Mouse (Mus musculus): ENCODE data around the gene Ddah1. TPM values are rescaled to one million over a fixed set of nuclear protein-coding genes. Genes with fewer than 3 reads are reported as not detected.
A peak's percentile ranks its signal among the peaks of the same experiment; 100 is the strongest.

Gene Ddah1
- polyA plus RNA-seq, 1 experiment from 2014 or later: 28.9 TPM

- Histone ChIP-seq H3K4me2 (ENCODE audit: low read length) (peak overlapping the region; percentile 88), H3K9ac (ENCODE audit: low read length) (peak overlapping the region; percentile 97), H3K9me3 (ENCODE audit: control insufficient read depth, low read length) (no peaks in the 10 kb centered on the region), H3K27me3 (ENCODE audit: control insufficient read depth, insufficient read depth, low read length) (no peaks in the 10 kb centered on the region), H3K36me3 (ENCODE audit: control insufficient read depth, insufficient read depth, low read length) (peaks cover 49% of the 10 kb centered on the region), H3K27ac (replicated peaks in 1 of 2; ENCODE audit: control insufficient read depth in 1 of 2, insufficient read depth in 1 of 2, low read depth in 2 of 2, low read length in 2 of 2) (peak overlapping the region in 1 of 2 experiments; percentile 58; a peak in 2 of 4 replicates), H3K4me1 (ENCODE audit: control insufficient read depth in 2 of 2, insufficient read depth in 2 of 2, low read length in 2 of 2) (peaks cover 13 to 23% of the 10 kb centered on the region in 2 experiments), H3K4me3 (ENCODE audit: control insufficient read depth in 1 of 2, insufficient read depth in 1 of 2, low read depth in 1 of 2, low read length in 2 of 2) (peak overlapping the region; percentile 79 to 99)
- WGBS: 16% methylated on average over 50 of the region's 50 CpGs
- no peak; the same call in 1 of the 2 replicates for ATAC-seq (ENCODE audit: insufficient number of reproducible peaks, insufficient read depth, low FRiP score, low read depth)
Observed at GRCm38 (mm10) chr3:145938405-145939349, 180.2 kb downstream of the Ddah1 start.

DNA sequence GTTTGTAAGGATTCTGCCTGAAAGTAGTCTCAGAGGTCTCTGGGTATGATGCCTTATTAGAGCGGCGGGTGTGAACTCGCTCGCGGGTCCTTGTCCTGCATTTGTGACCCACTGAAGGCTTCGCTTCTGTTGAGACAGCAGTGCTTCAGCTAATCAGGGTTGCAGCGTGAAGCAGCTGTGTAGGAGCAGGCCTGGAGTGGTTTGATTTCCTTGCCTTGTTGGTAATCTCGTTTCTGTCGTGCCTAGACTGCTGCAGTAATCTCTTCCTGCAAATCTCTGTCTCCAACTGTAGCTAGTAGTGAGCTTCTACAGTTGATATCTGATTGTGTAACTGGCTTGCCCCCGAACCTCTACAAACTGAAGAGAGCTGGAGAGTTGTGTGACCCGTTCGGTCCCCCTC lies 180.9 kb downstream of the Ddah1 start:
- WGBS: 61% methylated on average over 12 of the region's 12 CpGs
- peak overlapping the region in 1 of 2 experiments; percentile 99; a peak in 3 of 4 replicates for H3K4me3 ChIP-seq (ENCODE audit: control insufficient read depth in 1 of 2, insufficient read depth in 1 of 2, low read depth in 1 of 2, low read length in 2 of 2)
- H3K9me3 ChIP-seq (ENCODE audit: control insufficient read depth, low read length): no peaks in the 10 kb centered on the region
- peaks cover 50% of the 10 kb centered on the region for H3K36me3 ChIP-seq (ENCODE audit: control insufficient read depth, insufficient read depth, low read length)
- H3K9ac ChIP-seq (ENCODE audit: low read length): peak overlapping the region; percentile 97
- no peak for ATAC-seq (ENCODE audit: insufficient number of reproducible peaks, insufficient read depth, low FRiP score, low read depth)
- H3K4me1 ChIP-seq (ENCODE audit: control insufficient read depth in 2 of 2, insufficient read depth in 2 of 2, low read length in 2 of 2): peaks cover 13 to 26% of the 10 kb centered on the region in 2 experiments
- peak overlapping the region; percentile 88 for H3K4me2 ChIP-seq (ENCODE audit: low read length)
- H3K27me3 ChIP-seq (ENCODE audit: control insufficient read depth, insufficient read depth, low read length): no peaks in the 10 kb centered on the region
- H3K27ac ChIP-seq (replicated peaks in 1 of 2; ENCODE audit: control insufficient read depth in 1 of 2, insufficient read depth in 1 of 2, low read depth in 2 of 2, low read length in 2 of 2): no peak overlapping the region

DNA sequence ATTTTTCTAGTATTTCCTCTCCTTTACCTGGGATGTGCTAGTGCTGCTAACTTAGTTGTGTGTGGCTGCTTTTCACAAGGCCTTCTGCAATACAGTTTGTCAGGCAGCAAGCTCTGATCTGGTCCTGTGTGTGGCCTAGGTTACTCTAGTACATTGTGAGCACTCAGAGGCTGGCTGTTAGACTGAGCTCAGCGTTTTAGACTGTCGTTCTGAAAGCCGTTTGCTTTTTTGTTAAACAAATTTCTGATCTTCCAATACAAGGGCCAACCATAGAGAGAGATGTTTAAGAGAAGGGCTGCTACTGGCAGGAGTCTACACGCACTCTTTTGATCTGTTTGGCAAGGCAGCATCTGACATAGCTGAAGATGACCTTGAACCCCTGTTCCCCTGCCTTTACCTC lies 181.5 kb downstream of the Ddah1 start:
- Histone ChIP-seq H3K9ac (ENCODE audit: low read length) (no peak overlapping the region), H3K4me2 (ENCODE audit: low read length) (peak overlapping the region; percentile 88), H3K27me3 (ENCODE audit: control insufficient read depth, insufficient read depth, low read length) (no peaks in the 10 kb centered on the region), H3K27ac (replicated peaks in 1 of 2; ENCODE audit: control insufficient read depth in 1 of 2, insufficient read depth in 1 of 2, low read depth in 2 of 2, low read length in 2 of 2) (no peak overlapping the region), H3K4me3 (ENCODE audit: control insufficient read depth in 1 of 2, insufficient read depth in 1 of 2, low read depth in 1 of 2, low read length in 2 of 2) (peak overlapping the region in 1 of 2 experiments; percentile 99; a peak in 1 of 4 replicates), H3K4me1 (ENCODE audit: control insufficient read depth in 2 of 2, insufficient read depth in 2 of 2, low read length in 2 of 2) (peaks cover 13 to 27% of the 10 kb centered on the region in 2 experiments), H3K36me3 (ENCODE audit: control insufficient read depth, insufficient read depth, low read length) (peaks cover 50% of the 10 kb centered on the region), H3K9me3 (ENCODE audit: control insufficient read depth, low read length) (no peaks in the 10 kb centered on the region)
- WGBS: 84% methylated on average over 4 of the region's 4 CpGs
- ATAC-seq (ENCODE audit: insufficient number of reproducible peaks, insufficient read depth, low FRiP score, low read depth): no peak

- Histone ChIP-seq H3K27me3 (ENCODE audit: control insufficient read depth, insufficient read depth, low read length) (no peaks in the 10 kb centered on the region), H3K4me2 (ENCODE audit: low read length) (no peak overlapping the region), H3K36me3 (ENCODE audit: control insufficient read depth, insufficient read depth, low read length) (peaks cover 56% of the 10 kb centered on the region), H3K9ac (ENCODE audit: low read length) (no peak overlapping the region; the same call in 1 of the 2 replicates), H3K9me3 (ENCODE audit: control insufficient read depth, low read length) (no peaks in the 10 kb centered on the region), H3K27ac (replicated peaks in 1 of 2; ENCODE audit: control insufficient read depth in 1 of 2, insufficient read depth in 1 of 2, low read depth in 2 of 2, low read length in 2 of 2) (no peak overlapping the region), H3K4me3 (ENCODE audit: control insufficient read depth in 1 of 2, insufficient read depth in 1 of 2, low read depth in 1 of 2, low read length in 2 of 2) (no peak overlapping the region), H3K4me1 (ENCODE audit: control insufficient read depth in 2 of 2, insufficient read depth in 2 of 2, low read length in 2 of 2) (peaks cover 21 to 39% of the 10 kb centered on the region in 2 experiments)
- 3% methylated on average over 3 of the region's 3 CpGs for WGBS
- ATAC-seq (ENCODE audit: insufficient number of reproducible peaks, insufficient read depth, low FRiP score, low read depth): no peak
Observed at GRCm38 (mm10) chr3:145941971-145942370, 183.5 kb downstream of the Ddah1 start.

Other genes with a start within 250 kb of the Ddah1 start
- gene Znhit6, start 182.5 kb upstream of the Ddah1 start, polyA plus RNA-seq (2014; fragmentation: Nextera tagmentation; extraction: Ambion mirVana): 18.0 and 20.2 TPM in 2 replicates
- gene Ccn1, start 108.7 kb upstream of the Ddah1 start, polyA plus RNA-seq (2014; fragmentation: Nextera tagmentation; extraction: Ambion mirVana): 29.4 and 42.7 TPM in 2 replicates
- 40.2 and 44.0 TPM in 2 replicates for gene Bcl10, start 164.1 kb downstream of the Ddah1 start, polyA plus RNA-seq (2014; fragmentation: Nextera tagmentation; extraction: Ambion mirVana)
- gene 2410004B18Rik, start 179.3 kb downstream of the Ddah1 start, polyA plus RNA-seq (2014; fragmentation: Nextera tagmentation; extraction: Ambion mirVana): 36.9 and 43.1 TPM in 2 replicates
- gene Syde2, start 229.2 kb downstream of the Ddah1 start, polyA plus RNA-seq (2014; fragmentation: Nextera tagmentation; extraction: Ambion mirVana): 12.7 and 12.8 TPM in 2 replicates

Measured in heart, embryonic 14.5 days (tissue).